Mouse (Mus musculus): ENCODE data around the gene Mpp6. TPM values are rescaled to one million over a fixed set of nuclear protein-coding genes. Genes with fewer than 3 reads are reported as not detected.

Mpp6 gene
- total and polyA plus RNA-seq, 3 experiments: 86.9 to 107 (median 104) TPM

DNA sequence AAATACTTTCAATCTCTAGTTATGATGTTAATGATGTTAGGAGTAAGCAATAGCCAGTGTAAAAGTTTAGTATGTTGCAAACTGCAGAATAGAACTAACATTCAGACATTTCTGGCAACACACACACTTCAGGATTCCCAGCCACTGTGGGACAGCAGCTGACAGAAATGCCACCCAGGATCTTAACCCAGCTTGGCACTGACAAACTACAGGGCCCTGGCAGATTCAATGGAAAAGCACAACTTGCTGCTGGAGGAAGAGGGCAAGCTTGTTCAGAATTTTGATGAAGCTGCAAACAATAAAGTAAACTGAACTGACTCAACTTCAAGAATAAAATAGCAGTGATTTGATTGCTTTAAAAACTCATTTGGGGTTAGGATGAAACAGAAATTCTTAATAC is 59.7 kb downstream of the Mpp6 start:
- no peak for DNase-seq (ENCODE audit: extremely low read depth)
- peaks cover 3% of the 10 kb centered on the region for H3K9me3 ChIP-seq (replicated peaks; ENCODE audit: low read length)
- no peak overlapping the region for H3K4me2 ChIP-seq (ENCODE audit: insufficient read depth, low read depth, poor library complexity, severe bottlenecking)
- in situ Hi-C loops (cut with MboI; ENCODE audit: low pct_ligation_motif_present, low pct_unique_long_range_greater_than_20kb, low sequenced_read_pairs): no loop called here
- no peaks in the 10 kb centered on the region for H3K4me1 ChIP-seq (ENCODE audit: control insufficient read depth in 1 of 2, insufficient read depth in 2 of 2)
- no peaks in the 10 kb centered on the region for H3K79me2 ChIP-seq (replicated peaks; ENCODE audit: control insufficient read depth, extremely low read depth, insufficient read depth, poor library complexity, severe bottlenecking)
- dilution Hi-C loops (cut with MboI; ENCODE audit: extremely low pct_ligation_motif_present, extremely low pct_unique_long_range_greater_than_20kb, low sequenced_read_pairs): no loop called here
- TF ChIP-seq MXI1 (IDR thresholded peaks at IDR 0.05; ENCODE audit: low read depth, low read length) (no peak), BHLHE40 (IDR thresholded peaks at IDR 0.05; ENCODE audit: low read depth, low read length) (no peak), PAX5 (IDR thresholded peaks at IDR 0.05; ENCODE audit: low read length) (no peak), MEF2A (IDR thresholded peaks at IDR 0.05; ENCODE audit: borderline replicate concordance, low read depth, low read length) (no peak), SMC3 (IDR thresholded peaks at IDR 0.05; ENCODE audit: low read depth, low read length) (no peak), JUND (conservative IDR thresholded peaks at IDR 0.05; ENCODE audit: low read depth, low read length) (no peak), NRF1 (IDR thresholded peaks at IDR 0.05; ENCODE audit: low read depth, low read length) (no peak), ZMIZ1 (IDR thresholded peaks at IDR 0.05; ENCODE audit: low read depth, low read length) (no peak), MAX (IDR thresholded peaks at IDR 0.05; ENCODE audit: low read length) (no peak), MYC (IDR thresholded peaks at IDR 0.05; ENCODE audit: low read depth, low read length) (no peak), USF2 (conservative IDR thresholded peaks at IDR 0.05; ENCODE audit: low read depth, low read length) (no peak)
- no peak overlapping the region for H3K27ac ChIP-seq (ENCODE audit: insufficient read depth, low read depth)
- H3K9ac ChIP-seq (ENCODE audit: insufficient read depth, low read depth): no peak overlapping the region
- no peak overlapping the region for H3K4me3 ChIP-seq (replicated peaks in 1 of 3; ENCODE audit: low read depth in 2 of 3, low read length in 2 of 3, poor library complexity in 1 of 3)
- H3K27me3 ChIP-seq (replicated peaks): no peaks in the 10 kb centered on the region
- H3K36me3 ChIP-seq (replicated peaks in 1 of 2; ENCODE audit: control insufficient read depth in 1 of 2, insufficient read depth in 1 of 2, low read length in 1 of 2): peaks cover 5 to 41% of the 10 kb centered on the region in 2 experiments

DNA sequence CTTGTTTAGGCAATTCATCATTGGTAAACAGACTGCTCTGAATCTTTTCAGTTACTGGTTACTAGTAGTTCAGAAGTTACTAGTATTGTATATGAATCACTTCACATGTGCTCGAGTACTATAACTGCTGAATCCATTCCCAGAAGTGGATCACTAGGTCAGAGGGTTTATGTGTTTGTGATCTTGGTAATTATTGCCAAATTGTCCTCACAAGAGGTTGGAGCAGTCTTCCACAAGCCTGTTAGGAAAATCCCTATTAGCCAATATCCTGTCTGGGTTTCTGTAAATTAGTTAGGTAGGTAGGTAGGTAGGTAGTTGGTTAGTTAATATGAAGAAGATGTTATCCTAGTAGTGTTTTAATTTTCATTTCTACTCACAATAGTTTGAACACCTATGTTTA is 65.7 kb downstream of the Mpp6 start:
- in situ Hi-C loops (cut with MboI; ENCODE audit: low pct_ligation_motif_present, low pct_unique_long_range_greater_than_20kb, low sequenced_read_pairs): no loop called here
- no peak for TF ChIP-seq RAD21 (IDR thresholded peaks at IDR 0.05; ENCODE audit: low read depth, low read length)

GRCm38 (mm10) chr6:50180189-50180588 is 70.1 kb downstream of the Mpp6 start:
- dilution Hi-C loops (cut with MboI; ENCODE audit: extremely low pct_ligation_motif_present, extremely low pct_unique_long_range_greater_than_20kb, low sequenced_read_pairs): no loop called here
- Histone ChIP-seq H3K9ac (ENCODE audit: insufficient read depth, low read depth) (no peak overlapping the region), H3K27me3 (replicated peaks) (no peaks in the 10 kb centered on the region), H3K9me3 (replicated peaks; ENCODE audit: low read length) (no peaks in the 10 kb centered on the region), H3K4me1 (ENCODE audit: control insufficient read depth in 1 of 2, insufficient read depth in 2 of 2) (no peaks in the 10 kb centered on the region; a peak in 2 of 4 replicates), H3K4me3 (replicated peaks in 1 of 3; ENCODE audit: low read depth in 2 of 3, low read length in 2 of 3, poor library complexity in 1 of 3) (no peak overlapping the region), H3K27ac (ENCODE audit: insufficient read depth, low read depth) (no peak overlapping the region), H3K79me2 (replicated peaks; ENCODE audit: control insufficient read depth, extremely low read depth, insufficient read depth, poor library complexity, severe bottlenecking) (no peaks in the 10 kb centered on the region), H3K36me3 (replicated peaks in 1 of 2; ENCODE audit: control insufficient read depth in 1 of 2, insufficient read depth in 1 of 2, low read length in 1 of 2) (peaks cover 11 to 57% of the 10 kb centered on the region in 2 experiments), H3K4me2 (ENCODE audit: insufficient read depth, low read depth, poor library complexity, severe bottlenecking) (no peak overlapping the region)
- in situ Hi-C loops (cut with MboI; ENCODE audit: low pct_ligation_motif_present, low pct_unique_long_range_greater_than_20kb, low sequenced_read_pairs): loop anchor here (10.0 kb wide), 1 partner anchor 65 kb away; the partner anchor contains the start of gene Mpp6
- no peak for DNase-seq (ENCODE audit: extremely low read depth)
- TF ChIP-seq TBP (conservative IDR thresholded peaks at IDR 0.05; ENCODE audit: low read depth, low read length) (no peak), EP300 (IDR thresholded peaks at IDR 0.05; ENCODE audit: low read length) (no peak), RCOR1 (conservative IDR thresholded peaks at IDR 0.05; ENCODE audit: low read depth, low read length) (no peak), CHD1 (IDR thresholded peaks at IDR 0.05; ENCODE audit: low read depth, low read length) (no peak), ETS1 (conservative IDR thresholded peaks at IDR 0.05; ENCODE audit: low read depth, low read length) (no peak), MAFK (IDR thresholded peaks at IDR 0.05; ENCODE audit: insufficient replicate concordance, low read length) (no peak), UBTF (IDR thresholded peaks at IDR 0.05; ENCODE audit: low read depth, low read length) (no peak), NELFE (IDR thresholded peaks at IDR 0.05; ENCODE audit: low read depth, low read length) (no peak), POLR2A (IDR thresholded peaks at IDR 0.05; ENCODE audit: low read depth, low read length) (no peak), CHD2 (IDR thresholded peaks at IDR 0.05; ENCODE audit: low read length) (no peak), CTCF (conservative IDR thresholded peaks at IDR 0.05 in 1 of 2, IDR thresholded peaks at IDR 0.05 in 1 of 2; ENCODE audit: low read depth in 2 of 2, low read length in 2 of 2) (peak in 1 of 2 experiments; percentile 60; a peak in 2 of 4 replicates), MYC (IDR thresholded peaks at IDR 0.05; ENCODE audit: low read depth, low read length) (no peak), USF1 (IDR thresholded peaks at IDR 0.05; ENCODE audit: low read depth, low read length) (no peak), RAD21 (IDR thresholded peaks at IDR 0.05; ENCODE audit: low read depth, low read length) (peak; percentile 67), MEF2A (IDR thresholded peaks at IDR 0.05; ENCODE audit: borderline replicate concordance, low read depth, low read length) (no peak), MAZ (IDR thresholded peaks at IDR 0.05; ENCODE audit: low read depth, low read length) (no peak), SMC3 (IDR thresholded peaks at IDR 0.05; ENCODE audit: low read depth, low read length) (peak; percentile 44), BHLHE40 (IDR thresholded peaks at IDR 0.05; ENCODE audit: low read depth, low read length) (no peak), TCF12 (IDR thresholded peaks at IDR 0.05; ENCODE audit: low read depth, low read length) (no peak), HCFC1 (IDR thresholded peaks at IDR 0.05; ENCODE audit: low read depth, low read length) (no peak)

More for the DNA sequence above, 65.7 kb downstream of the Mpp6 start:
- H3K36me3 ChIP-seq (replicated peaks in 1 of 2; ENCODE audit: control insufficient read depth in 1 of 2, insufficient read depth in 1 of 2, low read length in 1 of 2): peaks cover 2 to 35% of the 10 kb centered on the region in 2 experiments
- H3K4me3 ChIP-seq (replicated peaks in 1 of 3; ENCODE audit: low read depth in 2 of 3, low read length in 2 of 3, poor library complexity in 1 of 3): no peak overlapping the region
- H3K4me1 ChIP-seq (ENCODE audit: control insufficient read depth in 1 of 2, insufficient read depth in 2 of 2): no peaks in the 10 kb centered on the region; a peak in 2 of 4 replicates
- no peak for DNase-seq (ENCODE audit: extremely low read depth)
- H3K9ac ChIP-seq (ENCODE audit: insufficient read depth, low read depth): no peak overlapping the region
- dilution Hi-C loops (cut with MboI; ENCODE audit: extremely low pct_ligation_motif_present, extremely low pct_unique_long_range_greater_than_20kb, low sequenced_read_pairs): no loop called here
- no peak overlapping the region for H3K4me2 ChIP-seq (ENCODE audit: insufficient read depth, low read depth, poor library complexity, severe bottlenecking)
- peaks cover 3% of the 10 kb centered on the region for H3K9me3 ChIP-seq (replicated peaks; ENCODE audit: low read length)
- no peaks in the 10 kb centered on the region for H3K27me3 ChIP-seq (replicated peaks)
- no peaks in the 10 kb centered on the region for H3K79me2 ChIP-seq (replicated peaks; ENCODE audit: control insufficient read depth, extremely low read depth, insufficient read depth, poor library complexity, severe bottlenecking)
- no peak overlapping the region for H3K27ac ChIP-seq (ENCODE audit: insufficient read depth, low read depth)

Measured in CH12.LX (cell line).